Comparison of ENCODE assay signal across 8 mouse cellular contexts in the genomic region with DNA sequence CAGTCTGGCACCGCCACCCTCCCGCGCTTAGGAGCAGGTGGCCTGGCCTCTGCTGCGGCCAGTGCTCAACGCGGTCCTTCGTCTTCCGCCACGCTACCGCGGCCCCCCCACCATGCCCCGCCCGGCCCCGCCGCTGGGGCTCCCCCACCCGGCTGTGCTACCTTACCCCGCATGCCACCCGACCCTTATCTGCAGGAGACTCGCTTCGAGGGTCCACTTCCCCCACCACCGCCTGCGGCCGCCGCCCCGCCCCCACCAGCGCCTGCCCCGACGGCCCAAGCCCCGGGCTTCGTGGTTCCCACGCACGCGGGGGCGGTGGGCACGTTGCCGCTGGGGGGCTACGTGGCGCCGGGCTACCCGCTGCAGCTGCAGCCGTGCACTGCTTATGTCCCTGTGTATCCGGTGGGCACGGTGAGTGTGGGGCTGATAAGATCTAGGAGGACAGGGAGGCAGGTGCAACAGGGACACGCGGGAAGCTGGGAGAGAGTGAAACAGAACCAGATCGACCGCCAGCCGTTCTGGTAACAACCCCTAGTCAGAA. TPM values are rescaled to one million over a fixed set of nuclear protein-coding genes. Genes with fewer than 3 reads are reported as not detected.
A peak's percentile ranks its signal among the peaks of the same experiment; 100 is the strongest.
DNase-seq lines count a peak whose midpoint lies in the region; ATAC-seq lines count a peak whose summit lies in the region.

No protein-coding gene starts in this region.

- no peak overlapping the region for H3K27ac ChIP-seq in limb, embryonic 11.5 days (replicated peaks; ENCODE audit: low read depth, low read length)
- no peak overlapping the region for H3K27ac ChIP-seq in stomach, embryonic 14.5 days (ENCODE audit: low read length)

- peaks cover 31% of the 10 kb centered on the region for H3K27me3 ChIP-seq in limb, embryonic 11.5 days (ENCODE audit: control insufficient read depth, insufficient read depth, low read length)
- peaks cover 22% of the 10 kb centered on the region for H3K27me3 ChIP-seq in stomach, embryonic 14.5 days (ENCODE audit: control insufficient read depth, insufficient read depth, low read length)

- H3K4me3 ChIP-seq in limb, embryonic 11.5 days (ENCODE audit: low read depth, low read length) = peak overlapping the region; percentile 20
- H3K4me3 ChIP-seq in stomach, embryonic 14.5 days (ENCODE audit: low read depth, low read length) = peak overlapping the region; percentile 16

- H3K36me3 ChIP-seq in limb, embryonic 11.5 days (ENCODE audit: control insufficient read depth, insufficient read depth, low read length) = no peaks in the 10 kb centered on the region
- H3K36me3 ChIP-seq in stomach, embryonic 14.5 days (ENCODE audit: control insufficient read depth, insufficient read depth, low read length) = no peaks in the 10 kb centered on the region

- H3K4me2 ChIP-seq in limb, embryonic 11.5 days (ENCODE audit: low read depth, severe bottlenecking) = peak overlapping the region; percentile 35
- H3K4me2 ChIP-seq in stomach, embryonic 14.5 days (replicated peaks; ENCODE audit: low read depth, low read length) = peak overlapping the region; percentile 44

- DNase-seq in CD4-positive, CD25-positive, alpha-beta regulatory T cell, adult 2 months (ENCODE audit: low read depth, low spot score) = peak; percentile 43
- DNase-seq in retina, postnatal 1 day = peak; percentile 52
- no peak for DNase-seq in retina, embryonic 14.5 days (ENCODE audit: low spot score)
- DNase-seq in limb, embryonic 11.5 days (ENCODE audit: low spot score) = no peak
- no peak for DNase-seq in left cerebral cortex, adult 9 months (ENCODE audit: low spot score in 2 of 2)
- DNase-seq in ovary, adult 18-20 months (ENCODE audit: low spot score) = no peak

- peak overlapping the region; percentile 13; the same call in 1 of the 2 replicates for H3K9ac ChIP-seq in limb, embryonic 11.5 days (ENCODE audit: low read length)
- H3K9ac ChIP-seq in stomach, embryonic 14.5 days (replicated peaks; ENCODE audit: low read depth, low read length) = no peak overlapping the region

- no peak for ATAC-seq in CD4-positive, CD25-positive, alpha-beta regulatory T cell, adult 4 months
- no peak for ATAC-seq in limb, embryonic 11.5 days (ENCODE audit: insufficient number of reproducible peaks, low FRiP score, low TSS enrichment, low read depth)
- ATAC-seq in stomach, embryonic 14.5 days (ENCODE audit: insufficient number of reproducible peaks, insufficient read depth, low FRiP score, low read depth) = no peak

- no peaks in the 10 kb centered on the region for H3K9me3 ChIP-seq in limb, embryonic 11.5 days (ENCODE audit: control insufficient read depth, low read length)
- H3K9me3 ChIP-seq in stomach, embryonic 14.5 days (ENCODE audit: control insufficient read depth, low read depth, low read length) = no peaks in the 10 kb centered on the region

- 3% methylated on average over 48 of the region's 48 CpGs for WGBS in limb, embryonic 11.5 days
- 5% methylated on average over 48 of the region's 48 CpGs for WGBS in stomach, embryonic 14.5 days

- peaks cover 31% of the 10 kb centered on the region for H3K4me1 ChIP-seq in limb, embryonic 11.5 days (ENCODE audit: control insufficient read depth, insufficient read depth, low read length)
- H3K4me1 ChIP-seq in stomach, embryonic 14.5 days (ENCODE audit: control insufficient read depth, insufficient read depth, low read length) = peaks cover 42% of the 10 kb centered on the region

RNA-seq across cellular contexts. Expression of gene Prrt1, which starts 1.5 kb away (rescaled TPM):
- 1 to 10 TPM; 1.4 to 2.2 TPM for polyA plus RNA-seq in CD4-positive, CD25-positive, alpha-beta regulatory T cell, adult 4 months (2017; shearing (Covaris generic))
- 0.17 and 0.20 TPM in 2 replicates for polyA plus RNA-seq in limb, embryonic 11.5 days (2014; fragmentation: Nextera tagmentation; extraction: Ambion mirVana)
- 0.56 and 0.67 TPM in 2 replicates for polyA plus RNA-seq in stomach, embryonic 14.5 days (2014; fragmentation: Nextera tagmentation; extraction: Ambion mirVana)

RNA-seq across cellular contexts. Expression of gene Ppt2, which starts 2.5 kb away (rescaled TPM):
- polyA plus RNA-seq in CD4-positive, CD25-positive, alpha-beta regulatory T cell, adult 4 months (2017; shearing (Covaris generic)) = 10 to 100 TPM; 20.6 to 32.2 TPM
- 24.8 and 26.1 TPM in 2 replicates for polyA plus RNA-seq in limb, embryonic 11.5 days (2014; fragmentation: Nextera tagmentation; extraction: Ambion mirVana)
- 31.2 and 31.8 TPM in 2 replicates for polyA plus RNA-seq in stomach, embryonic 14.5 days (2014; fragmentation: Nextera tagmentation; extraction: Ambion mirVana)

RNA-seq across cellular contexts. Expression of gene Fkbpl, which starts 13.7 kb away (rescaled TPM):
- polyA plus RNA-seq in CD4-positive, CD25-positive, alpha-beta regulatory T cell, adult 4 months (2017; shearing (Covaris generic)) = 1 to 10 TPM; 3.6 to 5.9 TPM
- polyA plus RNA-seq in limb, embryonic 11.5 days (2014; fragmentation: Nextera tagmentation; extraction: Ambion mirVana) = 13.1 and 19.3 TPM in 2 replicates
- polyA plus RNA-seq in stomach, embryonic 14.5 days (2014; fragmentation: Nextera tagmentation; extraction: Ambion mirVana) = 11.9 and 12.0 TPM in 2 replicates

RNA-seq across cellular contexts. Expression of gene Egfl8, which starts 15.1 kb away (rescaled TPM):
- polyA plus RNA-seq in CD4-positive, CD25-positive, alpha-beta regulatory T cell, adult 4 months (2017; shearing (Covaris generic)) = 1 to 10 TPM; 1.9 to 2.8 TPM
- 2.8 and 3.5 TPM in 2 replicates for polyA plus RNA-seq in limb, embryonic 11.5 days (2014; fragmentation: Nextera tagmentation; extraction: Ambion mirVana)
- 3.8 and 4.2 TPM in 2 replicates for polyA plus RNA-seq in stomach, embryonic 14.5 days (2014; fragmentation: Nextera tagmentation; extraction: Ambion mirVana)

RNA-seq across cellular contexts. Expression of gene Atf6b, which starts 16.1 kb away (rescaled TPM):
- 10 to 100 TPM; 15.2 to 20.2 TPM for polyA plus RNA-seq in CD4-positive, CD25-positive, alpha-beta regulatory T cell, adult 4 months (2017; shearing (Covaris generic))
- 63.4 and 71.4 TPM in 2 replicates for polyA plus RNA-seq in limb, embryonic 11.5 days (2014; fragmentation: Nextera tagmentation; extraction: Ambion mirVana)
- polyA plus RNA-seq in stomach, embryonic 14.5 days (2014; fragmentation: Nextera tagmentation; extraction: Ambion mirVana) = 56.5 and 58.3 TPM in 2 replicates

Comparison
In these comparisons a context has a peak if more than half of its experiments do, and no peak if none do; other contexts are left out.
1. DNase-seq: peak in CD4-positive, CD25-positive, alpha-beta regulatory T cell, adult 2 months (single experiment) and retina, postnatal 1 day (single experiment); none in retina, embryonic 14.5 days (single experiment), limb, embryonic 11.5 days (single experiment), left cerebral cortex, adult 9 months (0 of 2) and ovary, adult 18-20 months (single experiment).